Mouse (Mus musculus) kidney, adult 8-10 months (tissue): ENCODE measurements at regions not wholly inside any gene's neighbourhood (a gene's known extent, or its start where the extent isn't known, plus 50 kb on each side); places are given as distances from the start of the nearest gene placed in this dataset.

Experiments used
- DNase-seq, 2 experiments: peaks; one replicate each; pipeline ENCODE4 v3.0.0; 2022

- no peak for DNase-seq
These were observed 362.0 kb upstream of the Chd6 start for GRCm38 (mm10) chr2:161470844-161471243.

- peak in 1 of 2 experiments; percentile 7 for DNase-seq
These were observed 361.1 kb upstream of the Chd6 start for GRCm38 (mm10) chr2:161470025-161470424.

- DNase-seq, result no peak
These were observed 358.2 kb upstream of the Chd6 start for GRCm38 (mm10) chr2:161467035-161467434.

GRCm38 (mm10) chr2:161460600-161460999 lies 351.7 kb upstream of the Chd6 start:
- peak; percentile 4 to 19 for DNase-seq

- no peak for DNase-seq
These were observed 345.6 kb upstream of the Chd6 start for GRCm38 (mm10) chr2:161454466-161454865.

- DNase-seq, result no peak
These were observed 324.9 kb upstream of the Chd6 start for GRCm38 (mm10) chr2:161433816-161434215.

- DNase-seq, result no peak
These were observed 320.4 kb upstream of the Chd6 start for GRCm38 (mm10) chr2:161429294-161429693.

- DNase-seq, result peak; percentile 1 to 19
These were observed 316.7 kb upstream of the Chd6 start for GRCm38 (mm10) chr2:161425587-161425986.

GRCm38 (mm10) chr2:161418062-161418461 lies 309.2 kb upstream of the Chd6 start:
- DNase-seq, result no peak

GRCm38 (mm10) chr2:161416218-161416927 lies 307.5 kb upstream of the Chd6 start:
- DNase-seq, result no peak

- DNase-seq, result no peak
These were observed 299.4 kb upstream of the Chd6 start for GRCm38 (mm10) chr2:161408306-161408705.

- no peak for DNase-seq
These were observed 297.0 kb upstream of the Chd6 start for GRCm38 (mm10) chr2:161405847-161406384.

- no peak for DNase-seq
These were observed 289.2 kb upstream of the Chd6 start for GRCm38 (mm10) chr2:161398061-161398460.

GRCm38 (mm10) chr2:161390954-161391690 lies 282.2 kb upstream of the Chd6 start:
- no peak for DNase-seq

GRCm38 (mm10) chr2:161389318-161389835 lies 280.5 kb upstream of the Chd6 start:
- DNase-seq, result no peak

GRCm38 (mm10) chr2:161387054-161387453 lies 278.2 kb upstream of the Chd6 start:
- no peak for DNase-seq

GRCm38 (mm10) chr2:161382411-161382810 lies 273.5 kb upstream of the Chd6 start:
- no peak for DNase-seq

GRCm38 (mm10) chr2:161378313-161378712 lies 269.4 kb upstream of the Chd6 start:
- no peak for DNase-seq

GRCm38 (mm10) chr2:161362325-161362724 lies 253.4 kb upstream of the Chd6 start:
- DNase-seq, result no peak

- no peak for DNase-seq
These were observed 240.2 kb upstream of the Chd6 start for GRCm38 (mm10) chr2:161349110-161349509.

- DNase-seq, result no peak
These were observed 235.1 kb upstream of the Chd6 start for GRCm38 (mm10) chr2:161344018-161344417.

GRCm38 (mm10) chr2:161342648-161343047 lies 233.8 kb upstream of the Chd6 start:
- DNase-seq, result no peak

GRCm38 (mm10) chr2:161341368-161341891 lies 232.6 kb upstream of the Chd6 start:
- DNase-seq, result peak; percentile 21 to 32

- DNase-seq, result no peak
These were observed 231.4 kb upstream of the Chd6 start for GRCm38 (mm10) chr2:161340291-161340690.
